Mouse (Mus musculus) heart, embryonic 14.5 days (tissue): ENCODE results near the gene Fhad1. TPM values are rescaled to one million over a fixed set of nuclear protein-coding genes. Genes with fewer than 3 reads are reported as not detected.
A peak's percentile ranks its signal among the peaks of the same experiment; 100 is the strongest.

ENCODE experiments used
- ATAC-seq: fragments of 200-750 bp; cut with Nextera tagmentation; 2 replicates; pipeline ENCODE4 v1.8.0; 2017; ENCODE audit warnings: low read depth, moderate TSS enrichment; ENCODE audit not compliant: insufficient number of reproducible peaks, insufficient read depth, low FRiP score
- H3K27ac ChIP-seq, 2 experiments: fragments of 200-500 bp in 1 of 2; fragments of 300-500 bp in 1 of 2; sonication (generic) in 1 of 2; replicated peaks in 1 of 2; 2 replicates each; pipeline ENCODE4 v1.5.1; 2012 to 2014; ENCODE audit warnings: low read depth in 2 of 2, low read length in 2 of 2, control low read depth in 1 of 2, mild to moderate bottlenecking in 1 of 2, mixed read lengths in 1 of 2; ENCODE audit not compliant: control insufficient read depth in 1 of 2, insufficient read depth in 1 of 2
- H3K27me3 ChIP-seq: fragments of 300-500 bp; sonication (generic); 2 replicates; pipeline ENCODE4 v1.6.1; 2014; ENCODE audit warnings: mild to moderate bottlenecking, low read length, control low read depth; ENCODE audit not compliant: control insufficient read depth, insufficient read depth
- H3K36me3 ChIP-seq: fragments of 300-500 bp; sonication (generic); 2 replicates; pipeline ENCODE4 v1.6.1; 2014; ENCODE audit warnings: mild to moderate bottlenecking, control low read depth, low read length, mixed read lengths; ENCODE audit not compliant: control insufficient read depth, insufficient read depth
- H3K4me1 ChIP-seq, 2 experiments: fragments of 200-500 bp in 1 of 2; fragments of 300-500 bp in 1 of 2; sonication (generic) in 1 of 2; 2 replicates each; pipeline ENCODE4 v1.6.1; 2012 to 2014; ENCODE audit warnings: low read length in 2 of 2, control low read depth in 1 of 2, mixed read lengths in 1 of 2; ENCODE audit not compliant: control insufficient read depth in 2 of 2, insufficient read depth in 2 of 2
- H3K4me2 ChIP-seq: fragments of 300-500 bp; sonication (generic); 2 replicates; pipeline ENCODE4 v1.6.1; 2014; ENCODE audit warnings: mild to moderate bottlenecking, low read length
- H3K4me3 ChIP-seq, 2 experiments: fragments of 200-500 bp in 1 of 2; fragments of 300-500 bp in 1 of 2; sonication (generic) in 1 of 2; 2 replicates each; pipeline ENCODE4 v1.5.1; 2012 to 2014; ENCODE audit warnings: low read length in 2 of 2, mild to moderate bottlenecking in 2 of 2, control low read depth in 1 of 2, low read depth in 1 of 2, moderate library complexity in 1 of 2; ENCODE audit not compliant: control insufficient read depth in 1 of 2, insufficient read depth in 1 of 2
- H3K9ac ChIP-seq: fragments of 300-500 bp; sonication (generic); 2 replicates; pipeline ENCODE4 v1.6.1; 2014; ENCODE audit warnings: mild to moderate bottlenecking, low read length
- H3K9me3 ChIP-seq: fragments of 300-500 bp; sonication (generic); 2 replicates; pipeline ENCODE4 v1.6.1; 2016; ENCODE audit warnings: low read length, control low read depth; ENCODE audit not compliant: control insufficient read depth
- WGBS: fragments of 180-500 bp; shearing (Covaris S2); extraction: QIAGEN DNeasy Blood & Tissue Kit; methylation state at CpG from one replicate; pipeline ENCODE4 v1.1.7; 2014; 5-methylcytosine and 5-hydroxymethylcytosine counted together
- polyA plus RNA-seq: library from polyadenylated mRNA; unstranded; fragments of >200 nt; fragmentation: Nextera tagmentation; extraction: Ambion mirVana; gene quantifications from 2 replicates; pipeline ENCODE4 v1.2.1, GENCODE M21; 2014

The Fhad1 gene
- polyA plus RNA-seq, 1 experiment from 2014 or later: 3.3 TPM

- no peak overlapping the region for H3K27ac ChIP-seq
- peaks cover 26 to 46% of the 10 kb centered on the region in 2 experiments for H3K4me1 ChIP-seq
- H3K27me3 ChIP-seq: no peaks in the 10 kb centered on the region
- H3K36me3 ChIP-seq: no peaks in the 10 kb centered on the region
- no peaks in the 10 kb centered on the region for H3K9me3 ChIP-seq
- no peak overlapping the region for H3K4me2 ChIP-seq
- ATAC-seq: no peak
- no peak overlapping the region for H3K9ac ChIP-seq
- H3K4me3 ChIP-seq: no peak overlapping the region
- WGBS: 96% methylated on average over 5 of the region's 5 CpGs
These were observed 35.1 kb upstream of the Fhad1 start for GRCm38 (mm10) chr4:142049963-142050362.

GRCm38 (mm10) chr4:142048391-142048790, 33.5 kb upstream of the Fhad1 start:
- no peak for ATAC-seq
- H3K27me3 ChIP-seq: no peaks in the 10 kb centered on the region
- peaks cover 25 to 46% of the 10 kb centered on the region in 2 experiments for H3K4me1 ChIP-seq
- 28% methylated on average over 8 of the region's 8 CpGs for WGBS
- H3K36me3 ChIP-seq: no peaks in the 10 kb centered on the region
- no peak overlapping the region for H3K4me3 ChIP-seq
- no peak overlapping the region for H3K9ac ChIP-seq
- peak overlapping the region; percentile 21; the same call in 1 of the 2 replicates for H3K4me2 ChIP-seq
- H3K9me3 ChIP-seq: no peaks in the 10 kb centered on the region
- no peak overlapping the region for H3K27ac ChIP-seq

- Histone ChIP-seq H3K27me3 (no peaks in the 10 kb centered on the region), H3K4me2 (no peak overlapping the region), H3K9ac (no peak overlapping the region; the same call in 1 of the 2 replicates), H3K4me1 (peaks cover 33 to 44% of the 10 kb centered on the region in 2 experiments), H3K36me3 (no peaks in the 10 kb centered on the region), H3K4me3 (no peak overlapping the region), H3K27ac (no peak overlapping the region), H3K9me3 (no peaks in the 10 kb centered on the region)
- no peak for ATAC-seq
- WGBS: 95% methylated on average over 5 of the region's 5 CpGs
These were observed 32.1 kb upstream of the Fhad1 start for GRCm38 (mm10) chr4:142047005-142047404.

- H3K4me2 ChIP-seq: no peak overlapping the region
- H3K9me3 ChIP-seq: no peaks in the 10 kb centered on the region
- H3K27ac ChIP-seq: no peak overlapping the region
- no peak for ATAC-seq
- no peak overlapping the region for H3K9ac ChIP-seq
- peaks cover 38 to 47% of the 10 kb centered on the region in 2 experiments for H3K4me1 ChIP-seq
- H3K27me3 ChIP-seq: no peaks in the 10 kb centered on the region
- no peak overlapping the region for H3K4me3 ChIP-seq
- no peaks in the 10 kb centered on the region for H3K36me3 ChIP-seq
- whole genome bisulfite sequencing: 80% methylated on average over 7 of the region's 7 CpGs
These were observed 31.6 kb upstream of the Fhad1 start for GRCm38 (mm10) chr4:142046496-142046895.

GRCm38 (mm10) chr4:142045595-142046163, 30.8 kb upstream of the Fhad1 start:
- Histone ChIP-seq H3K4me2 (no peak overlapping the region), H3K27ac (no peak overlapping the region), H3K9me3 (no peaks in the 10 kb centered on the region), H3K27me3 (no peaks in the 10 kb centered on the region), H3K4me1 (peaks cover 43 to 49% of the 10 kb centered on the region in 2 experiments), H3K9ac (no peak overlapping the region), H3K4me3 (no peak overlapping the region), H3K36me3 (no peaks in the 10 kb centered on the region)
- WGBS: 70% methylated on average over 14 of the region's 14 CpGs
- no peak for ATAC-seq

- Histone ChIP-seq H3K9ac (peak overlapping the region; percentile 48; the same call in 1 of the 2 replicates), H3K4me3 (no peak overlapping the region), H3K9me3 (no peaks in the 10 kb centered on the region), H3K27me3 (no peaks in the 10 kb centered on the region), H3K36me3 (no peaks in the 10 kb centered on the region), H3K4me2 (peak overlapping the region; percentile 13; the same call in 1 of the 2 replicates), H3K4me1 (peaks cover 50 to 54% of the 10 kb centered on the region in 2 experiments), H3K27ac (peak overlapping the region; percentile 31 to 53; a peak in 3 of 4 replicates)
- 0 out of 2 replicates have a peak, but pooled peaks have one; percentile 14 for ATAC-seq
- WGBS: 40% methylated on average over 12 of the region's 12 CpGs
These were observed 29.6 kb upstream of the Fhad1 start for GRCm38 (mm10) chr4:142044452-142044851.

GRCm38 (mm10) chr4:142039662-142040353, 24.9 kb upstream of the Fhad1 start:
- peak; percentile 69 for ATAC-seq
- peaks cover 49 to 51% of the 10 kb centered on the region in 2 experiments for H3K4me1 ChIP-seq
- no peak overlapping the region for H3K4me3 ChIP-seq
- no peaks in the 10 kb centered on the region for H3K9me3 ChIP-seq
- 23% methylated on average over 9 of the region's 9 CpGs for whole genome bisulfite sequencing
- H3K4me2 ChIP-seq: no peak overlapping the region
- H3K36me3 ChIP-seq: peaks cover 14% of the 10 kb centered on the region
- no peaks in the 10 kb centered on the region for H3K27me3 ChIP-seq
- H3K27ac ChIP-seq: peak overlapping the region; percentile 78 to 83
- H3K9ac ChIP-seq: no peak overlapping the region; the same call in 1 of the 2 replicates
